Mouse (Mus musculus) G1E (cell line): ENCODE data around the gene Gm19426.

Source experiments
- CTCF ChIP-seq: IDR thresholded peaks from 2 replicates; pipeline ENCODE4 v1.5.1; 2012; ENCODE audit warnings: low read depth, low read length, inconsistent platforms, mixed read lengths
- GATA1 ChIP-seq: IDR thresholded peaks from 2 replicates; pipeline ENCODE4 v1.6.1; 2012; ENCODE audit warnings: borderline replicate concordance, low read length, inconsistent platforms, mixed read lengths
- POLR2AphosphoS5 ChIP-seq: IDR thresholded peaks from 2 replicates; pipeline ENCODE4 v1.6.1; 2012; ENCODE audit warnings: low read depth, low read length, inconsistent platforms; ENCODE audit not compliant: insufficient replicate concordance
- TAL1 ChIP-seq: conservative IDR thresholded peaks from 2 replicates; pipeline ENCODE4 v1.6.1; 2012; ENCODE audit warnings: low read depth, low read length, inconsistent platforms, mixed read lengths

GRCm38 (mm10) chr2:84721182-84721581 lies 22.3 kb downstream of the Gm19426 start:
- TF ChIP-seq GATA1 (no peak), CTCF (no peak), TAL1 (no peak), POLR2AphosphoS5 (no peak)
